Mouse (Mus musculus) kidney, adult 2 months (tissue): ENCODE measurements around the gene Arl8b. TPM values are rescaled to one million over a fixed set of nuclear protein-coding genes. Genes with fewer than 3 reads are reported as not detected.

Source experiments
- DNase-seq: peaks from one replicate; pipeline ENCODE4 v3.0.0; 2021
- H3K27ac ChIP-seq: fragments of 200-500 bp; 2 replicates; pipeline ENCODE4 v1.5.1; 2012; ENCODE audit warnings: low read depth, low read length, control low read depth, inconsistent platforms; ENCODE audit not compliant: insufficient read depth
- H3K27me3 ChIP-seq: fragments of 200-500 bp; replicated peaks from 2 replicates; pipeline ENCODE4 v1.6.1; 2012; ENCODE audit warnings: mild to moderate bottlenecking, moderate library complexity, low read length, inconsistent platforms; ENCODE audit not compliant: control insufficient read depth, insufficient read depth
- H3K36me3 ChIP-seq: fragments of 200-500 bp; 2 replicates; pipeline ENCODE4 v1.6.1; 2012; ENCODE audit warnings: mild to moderate bottlenecking, moderate library complexity, low read length, inconsistent platforms; ENCODE audit not compliant: control insufficient read depth, insufficient read depth
- H3K4me1 ChIP-seq: fragments of 200-500 bp; 2 replicates; pipeline ENCODE4 v1.6.1; 2011; ENCODE audit warnings: low read length; ENCODE audit not compliant: control insufficient read depth, insufficient read depth
- H3K4me3 ChIP-seq: fragments of 200-500 bp; 2 replicates; pipeline ENCODE4 v1.5.1; 2011; ENCODE audit warnings: mild to moderate bottlenecking, low read depth, low read length, control low read depth; ENCODE audit not compliant: insufficient read depth
- CTCF ChIP-seq: fragments of 200-500 bp; conservative IDR thresholded peaks from 2 replicates; pipeline ENCODE4 v1.5.1; 2011; ENCODE audit warnings: low read depth, mild to moderate bottlenecking, control low read depth, low read length, moderate library complexity, mixed read lengths; ENCODE audit not compliant: insufficient read depth, insufficient read length
- POLR2A ChIP-seq: fragments of 200-500 bp; IDR thresholded peaks from one replicate; pipeline ENCODE4 v1.6.1; 2011; ENCODE audit warnings: low read depth, low read length, control low read depth
- WGBS: fragments of 180-500 bp; shearing (Covaris S2); methylation state at CpG from one replicate; pipeline ENCODE4 v1.1.7; 2018; 5-methylcytosine and 5-hydroxymethylcytosine counted together
- polyA plus RNA-seq: library from polyadenylated mRNA; depleted of rRNA; stranded (reverse); fragments of >200 nt; gene quantifications from 2 replicates; pipeline ENCODE4 v1.2.3, GENCODE M21; 2012

Gene Arl8b
- polyA plus RNA-seq, 1 experiment, result 21.9 TPM

DNA sequence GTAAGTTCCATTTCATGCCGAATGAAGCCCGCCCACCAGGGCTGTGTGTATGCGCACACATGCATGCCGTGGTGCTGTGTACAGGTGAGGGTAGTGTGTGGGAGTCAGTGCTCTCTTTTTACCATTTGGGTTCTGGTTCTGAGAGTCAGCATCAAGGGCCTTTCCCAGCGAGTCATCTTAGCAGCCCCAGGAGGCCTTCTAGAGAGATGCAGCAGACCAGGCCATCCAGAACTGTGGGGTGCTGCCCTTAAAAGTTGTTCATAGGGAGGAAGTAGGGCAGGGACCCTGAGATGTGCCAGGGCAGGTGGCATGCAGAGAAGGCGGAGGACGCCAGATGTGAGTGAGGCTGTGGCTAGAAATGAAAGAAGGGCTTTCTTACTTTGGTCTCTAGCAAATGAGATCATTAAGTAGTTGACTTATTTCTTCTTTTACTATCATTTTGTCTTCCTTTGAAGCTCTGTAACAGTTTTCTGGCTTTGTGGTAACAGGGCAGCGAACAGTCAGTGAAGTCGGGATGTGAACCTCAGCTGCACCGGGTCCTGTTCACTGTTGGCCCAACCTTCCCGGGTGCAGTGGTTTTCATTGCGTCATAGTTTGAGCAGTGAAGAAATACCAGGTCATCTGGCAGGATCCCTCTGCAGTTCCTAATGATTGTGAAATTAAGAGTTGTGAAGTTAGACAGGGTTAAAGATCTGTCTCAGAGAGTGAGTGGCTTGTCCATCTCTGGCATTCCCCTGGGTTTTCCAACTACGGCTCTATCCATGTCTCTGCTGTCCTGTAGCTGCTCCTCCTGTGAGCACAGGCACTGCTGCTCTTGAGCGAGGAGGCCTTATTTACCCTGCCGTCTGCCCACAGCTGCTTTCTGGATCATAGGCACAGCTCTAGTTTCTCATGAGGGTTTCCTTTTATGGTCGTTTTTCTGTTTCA is 53.1 kb downstream of the Arl8b start:
- no peak overlapping the region for H3K4me3 ChIP-seq
- peaks cover 7% of the 10 kb centered on the region for H3K4me1 ChIP-seq
- WGBS, result 74% methylated on average over 16 of the region's 16 CpGs
- no peak overlapping the region for H3K27ac ChIP-seq
- no peak for TF ChIP-seq POLR2A
- no peak for TF ChIP-seq CTCF
- peaks cover 5% of the 10 kb centered on the region for H3K36me3 ChIP-seq
- peak; percentile 47 for DNase-seq
- no peaks in the 10 kb centered on the region for H3K27me3 ChIP-seq

DNA sequence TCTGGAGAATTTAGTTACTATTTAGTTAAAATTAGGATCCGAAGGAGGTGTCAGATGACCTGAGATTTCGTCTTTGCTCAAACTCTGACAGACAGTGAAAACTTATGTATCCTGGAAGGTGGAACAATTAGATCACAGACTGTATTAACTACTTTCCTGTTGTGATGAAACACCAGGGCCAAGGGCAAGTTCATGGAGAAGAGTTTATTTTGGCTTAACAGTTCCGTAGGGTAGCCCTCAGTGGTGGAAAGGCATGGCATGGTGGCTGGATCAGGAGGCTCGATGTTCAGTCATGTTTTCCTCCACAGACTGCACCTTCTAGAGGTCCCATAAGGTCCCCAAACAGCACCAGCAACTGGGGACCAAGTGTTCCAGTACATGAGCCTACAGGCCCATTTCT is 54.2 kb downstream of the Arl8b start:
- TF ChIP-seq POLR2A (no peak), CTCF (no peak)
- Histone ChIP-seq H3K4me1 (peaks cover 5% of the 10 kb centered on the region), H3K27me3 (no peaks in the 10 kb centered on the region), H3K27ac (no peak overlapping the region), H3K4me3 (no peak overlapping the region), H3K36me3 (peaks cover 5% of the 10 kb centered on the region)
- WGBS, result 80% methylated on average over 4 of the region's 4 CpGs
- no peak for DNase-seq

- no peak for TF ChIP-seq POLR2A
- TF ChIP-seq CTCF, result no peak
- no peak for DNase-seq
- no peak overlapping the region for H3K27ac ChIP-seq
- peaks cover 5% of the 10 kb centered on the region for H3K36me3 ChIP-seq
- H3K27me3 ChIP-seq, result no peaks in the 10 kb centered on the region
- peaks cover 5% of the 10 kb centered on the region for H3K4me1 ChIP-seq
- WGBS, result 84% methylated on average over 4 of the region's 4 CpGs
- H3K4me3 ChIP-seq, result no peak overlapping the region
These were observed 55.1 kb downstream of the Arl8b start for GRCm38 (mm10) chr6:108837958-108838357.

DNA sequence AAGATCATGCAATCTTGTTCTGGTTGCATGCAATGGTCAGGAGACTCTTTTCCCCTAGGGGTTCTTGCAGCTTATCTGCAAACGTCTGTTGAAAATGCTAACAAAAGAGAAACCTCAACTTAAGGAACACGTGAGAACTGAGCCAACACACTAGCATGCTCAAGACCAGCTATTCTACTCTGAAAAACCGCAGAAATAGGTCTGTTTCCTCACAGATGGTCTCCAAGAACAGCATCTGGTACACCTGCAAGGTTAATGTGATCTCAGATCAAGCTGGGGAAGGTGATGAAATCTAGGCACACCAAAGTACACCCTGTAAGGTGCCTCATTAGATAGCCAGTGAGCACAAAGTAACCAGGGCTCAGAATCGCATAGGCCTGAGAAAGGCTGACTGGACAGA is 56.5 kb downstream of the Arl8b start:
- 91% methylated on average over 4 of the region's 4 CpGs for WGBS
- Histone ChIP-seq H3K4me1 (peaks cover 5% of the 10 kb centered on the region), H3K27me3 (no peaks in the 10 kb centered on the region), H3K4me3 (no peak overlapping the region), H3K36me3 (peaks cover 6% of the 10 kb centered on the region), H3K27ac (no peak overlapping the region)
- no peak for TF ChIP-seq CTCF
- TF ChIP-seq POLR2A, result no peak
- no peak for DNase-seq

DNA sequence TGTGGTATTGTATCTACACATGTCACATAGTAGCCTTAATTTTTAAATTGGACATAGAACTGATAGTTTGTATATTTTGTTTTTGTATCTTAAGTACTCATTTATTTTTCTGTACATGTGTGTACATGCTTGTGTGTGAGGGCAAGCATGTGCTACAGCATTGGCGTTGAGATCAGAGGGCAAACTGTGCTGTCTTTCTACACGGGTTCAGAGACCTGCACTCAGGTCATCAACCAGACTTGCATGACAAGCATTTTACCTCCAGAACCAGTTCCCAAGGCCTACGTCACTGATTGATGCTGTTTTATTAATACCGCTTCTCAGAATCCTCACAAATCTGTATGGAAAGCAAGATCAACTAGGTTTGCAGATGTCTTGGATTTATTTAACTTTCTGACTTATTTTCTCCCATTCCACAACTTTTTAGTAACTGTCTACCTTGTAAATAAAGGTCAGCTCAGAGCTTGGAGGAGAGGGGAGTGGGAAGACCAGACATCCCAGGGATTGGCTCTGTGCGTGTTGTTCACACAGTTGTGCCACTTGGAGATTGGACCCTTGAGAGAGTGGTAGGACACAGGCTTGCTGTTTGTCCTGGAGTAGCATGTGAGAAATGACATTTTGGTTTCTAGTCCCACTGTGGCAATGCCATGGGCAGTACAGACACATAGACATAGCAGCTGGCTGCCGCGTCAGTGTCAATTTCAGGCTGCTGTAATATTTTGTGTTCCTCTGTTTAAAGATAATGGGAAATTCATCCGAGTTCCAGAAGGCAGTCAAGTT is 58.2 kb downstream of the Arl8b start:
- WGBS, result 89% methylated on average over 8 of the region's 8 CpGs
- no peak overlapping the region for H3K4me3 ChIP-seq
- H3K27ac ChIP-seq, result no peak overlapping the region
- no peaks in the 10 kb centered on the region for H3K27me3 ChIP-seq
- no peak for TF ChIP-seq CTCF
- TF ChIP-seq POLR2A, result no peak
- peaks cover 6% of the 10 kb centered on the region for H3K36me3 ChIP-seq
- H3K4me1 ChIP-seq, result no peaks in the 10 kb centered on the region
- no peak for DNase-seq

DNA sequence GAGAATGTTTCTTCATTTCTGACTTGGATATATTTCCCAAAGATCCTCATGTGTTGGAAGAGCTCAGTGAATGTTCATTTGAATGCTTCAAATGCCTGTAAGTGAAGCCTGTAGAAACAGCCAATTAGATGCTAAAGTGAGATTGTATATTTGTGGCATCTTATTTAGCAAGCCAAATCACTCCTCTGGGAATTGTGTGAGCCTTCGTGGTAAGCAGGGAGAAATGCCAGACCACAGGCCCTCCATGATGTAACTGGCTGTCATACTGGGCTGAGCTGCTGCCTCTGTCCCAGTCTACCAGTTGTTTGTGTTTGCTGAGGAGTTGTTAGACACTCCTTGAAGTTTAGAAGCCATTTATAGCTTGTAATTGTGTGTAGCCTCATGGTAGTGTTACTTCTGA is 60.8 kb downstream of the Arl8b start:
- no peak for TF ChIP-seq POLR2A
- no peak for TF ChIP-seq CTCF
- H3K36me3 ChIP-seq, result peaks cover 5% of the 10 kb centered on the region
- H3K27me3 ChIP-seq, result no peaks in the 10 kb centered on the region
- no peak overlapping the region for H3K27ac ChIP-seq
- H3K4me3 ChIP-seq, result no peak overlapping the region
- 67% methylated on average over 1 of the region's 1 CpGs for WGBS
- H3K4me1 ChIP-seq, result no peaks in the 10 kb centered on the region
- DNase-seq, result no peak

GRCm38 (mm10) chr6:108844093-108844492 is 61.2 kb downstream of the Arl8b start:
- no peak for TF ChIP-seq POLR2A
- no peak for TF ChIP-seq CTCF
- H3K27me3 ChIP-seq, result no peaks in the 10 kb centered on the region
- H3K27ac ChIP-seq, result no peak overlapping the region
- no peaks in the 10 kb centered on the region for H3K4me1 ChIP-seq
- no peak overlapping the region for H3K4me3 ChIP-seq
- DNase-seq, result no peak
- WGBS, result 76% methylated on average over 3 of the region's 3 CpGs
- H3K36me3 ChIP-seq, result peaks cover 5% of the 10 kb centered on the region
